Mouse (Mus musculus) adrenal gland, postnatal 36 days (tissue): ENCODE data around the gene Atp1a1. TPM values are rescaled to one million over a fixed set of nuclear protein-coding genes. Genes with fewer than 3 reads are reported as not detected.

Experiments
- DNase-seq, 2 experiments: peaks; one replicate each; pipeline ENCODE4 v3.0.0; 2021; ENCODE audit warnings: mixed read lengths in 1 of 2
- long read RNA-seq, 2 experiments: library from polyadenylated mRNA; stranded (forward); transcript quantifications; one replicate each; pipeline ENCODE4 v2.0.0; 2021; ENCODE audit warnings: borderline sequencing depth in 2 of 2
- total RNA-seq, 2 experiments: library from RNA; stranded (reverse); gene quantifications; 2 replicates each; pipeline ENCODE4 v1.2.3; 2021

Gene Atp1a1
- 100 to 1,000 TPM; 823 to 834 TPM for total RNA-seq
- long read RNA-seq, experiment 1, transcript Atp1a1-201 (23 exons, 3,679 nt) = major isoform, 44 of 189 reads
- long read RNA-seq, experiment 1, partial matches to known transcripts = 57 of 189 reads
- long read RNA-seq, experiment 1, other reads (novel, unspliced or antisense) = 87 of 189 reads
- long read RNA-seq, experiment 2, transcript Atp1a1-201 (23 exons, 3,679 nt) = major isoform, 41 of 80 reads
- long read RNA-seq, experiment 2, partial matches to known transcripts = 7 of 80 reads
- long read RNA-seq, experiment 2, other reads (novel, unspliced or antisense) = 32 of 80 reads

DNA sequence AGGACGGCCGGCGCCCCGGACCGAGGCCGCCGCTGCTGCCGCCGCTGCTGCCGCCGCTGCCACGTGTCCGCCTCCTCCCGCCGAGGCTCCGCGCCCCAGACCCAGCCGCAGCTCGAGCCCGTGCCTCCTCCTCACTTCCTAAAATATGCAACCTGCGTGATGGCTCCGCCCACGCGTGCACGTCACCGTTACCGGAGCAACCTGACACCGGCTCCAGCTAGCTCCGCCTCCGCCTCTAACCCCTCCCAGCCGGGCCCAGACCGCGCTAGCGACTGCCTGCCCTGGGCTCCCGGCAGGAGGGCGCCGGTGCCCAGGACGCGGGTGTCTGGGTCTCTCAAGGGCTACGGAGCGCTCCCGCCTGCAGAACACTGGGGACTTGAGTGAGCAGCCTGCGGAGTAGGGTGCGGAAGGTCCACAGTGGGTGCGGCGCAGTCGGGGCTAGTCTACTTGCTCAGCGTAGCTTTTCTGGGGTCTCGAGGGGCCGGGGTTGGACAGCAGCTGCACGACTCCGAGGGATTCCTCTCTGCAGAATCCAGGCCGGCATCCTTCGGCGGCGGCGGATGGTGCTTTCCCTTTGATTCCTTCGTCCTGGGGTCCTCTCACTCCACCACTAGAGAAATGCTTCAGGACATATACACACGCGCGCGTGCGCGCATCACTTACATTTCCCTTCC is at the start of gene Atp1a1:
Gene Atp1a1, minus strand, starts transcription at position 135 of the 674 bp plus-strand sequence.
- peak; percentile 99 for DNase-seq

- DNase-seq = no peak
Observed at GRCm38 (mm10) chr3:101653446-101653845, 49.0 kb upstream of the Atp1a1 start.

DNA sequence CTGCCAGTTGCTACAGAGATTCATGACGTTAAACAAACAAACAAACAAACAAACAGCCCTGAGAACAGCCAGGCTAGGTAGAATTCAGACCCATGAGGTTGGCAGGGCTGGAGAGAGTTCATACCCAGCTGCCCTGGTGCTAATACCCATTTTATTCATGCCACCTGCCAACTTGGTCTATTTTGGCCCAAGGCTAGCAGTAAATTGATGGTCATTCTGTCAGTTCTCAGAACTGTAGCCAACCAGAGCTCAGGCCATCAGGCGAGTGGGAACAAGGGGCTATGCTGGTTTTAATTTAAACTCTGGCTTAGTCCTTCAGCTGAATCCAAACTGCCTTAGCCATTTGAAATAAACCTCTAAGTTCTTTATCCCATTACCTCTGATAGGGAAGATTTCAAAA is 48.5 kb upstream of the Atp1a1 start:
- DNase-seq = peak; percentile 8 to 23

- no peak for DNase-seq
Observed at GRCm38 (mm10) chr3:101650328-101650727, 45.8 kb upstream of the Atp1a1 start.

DNA sequence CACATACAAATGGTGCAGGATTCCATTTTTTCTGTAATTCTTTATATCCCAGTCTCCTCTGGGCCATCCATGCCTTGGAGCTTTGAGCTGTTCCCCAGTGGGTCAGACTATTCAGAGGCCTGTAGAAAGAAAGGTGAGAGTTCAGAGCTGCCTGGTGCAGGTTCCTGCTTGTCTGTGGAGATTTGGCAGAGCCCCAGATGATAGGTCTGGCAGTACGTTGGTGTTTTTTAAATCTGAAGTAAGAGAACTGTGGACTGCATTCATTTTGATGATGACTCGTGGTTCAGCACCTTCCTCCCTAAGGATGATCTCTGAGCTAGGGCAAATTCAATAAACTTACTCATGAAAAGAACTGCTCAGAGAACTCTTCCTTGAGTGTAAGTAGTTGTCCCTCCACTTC is 44.8 kb upstream of the Atp1a1 start:
- no peak for DNase-seq

DNA sequence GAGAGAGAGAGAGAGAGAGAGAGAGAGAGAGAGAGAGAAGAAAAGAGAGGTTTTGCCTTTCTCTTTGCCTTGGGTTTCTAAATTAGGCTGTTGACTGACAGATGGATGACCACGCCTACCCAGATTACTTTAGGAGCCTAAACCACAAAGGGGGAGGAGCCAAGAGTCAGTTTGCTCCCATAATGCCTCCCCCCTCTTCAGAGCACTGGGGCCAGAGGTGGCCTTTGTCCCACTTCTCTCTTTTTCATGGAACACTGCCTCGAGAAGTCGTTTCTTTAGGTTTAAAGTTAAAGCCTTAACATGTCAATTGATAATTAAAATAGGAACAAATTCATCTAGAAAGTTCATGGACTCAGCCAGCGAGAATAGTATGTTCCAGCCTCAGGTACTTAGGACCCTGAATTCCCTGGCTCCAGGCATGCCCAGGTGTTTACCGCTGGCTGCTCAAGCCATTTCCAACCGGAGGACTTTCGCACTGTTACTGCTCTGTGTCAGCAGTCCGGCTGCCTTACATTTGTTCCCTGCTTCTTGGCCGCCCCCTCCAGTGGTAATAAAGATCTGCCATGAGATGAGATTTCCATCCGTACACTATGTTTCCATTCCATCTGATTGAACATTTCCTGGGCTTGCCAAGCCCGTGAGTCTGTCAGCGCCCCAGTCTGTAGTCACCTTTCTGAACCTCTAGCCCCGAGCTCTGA is 43.8 kb upstream of the Atp1a1 start:
- no peak for DNase-seq

- DNase-seq = no peak
Observed at GRCm38 (mm10) chr3:101646806-101647205, 42.3 kb upstream of the Atp1a1 start.

DNA sequence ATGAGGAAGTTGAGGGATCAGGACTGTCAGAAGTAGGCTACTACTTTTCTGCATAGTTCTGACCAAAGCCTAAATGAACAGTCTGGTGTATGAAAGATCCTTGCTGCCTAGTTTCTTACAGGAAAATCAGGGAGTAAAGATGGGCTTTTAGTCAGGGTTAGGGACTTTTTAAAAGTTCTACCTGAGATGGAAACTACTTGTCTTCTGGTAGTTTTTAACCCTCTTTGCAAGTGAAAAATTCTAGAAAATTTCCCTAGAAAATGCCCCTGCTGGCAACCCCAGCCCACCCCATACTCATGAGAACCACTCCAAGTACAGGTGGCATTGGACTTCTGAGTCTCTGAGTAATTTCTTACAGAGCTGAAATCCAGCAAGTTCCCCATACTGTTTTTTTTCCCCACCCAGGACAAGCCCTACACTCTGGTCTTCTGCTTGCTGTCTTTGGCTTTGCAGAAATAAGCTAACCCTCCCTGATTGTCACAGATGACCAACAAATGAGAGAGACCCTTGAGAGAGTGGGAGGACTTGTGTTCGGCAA is 41.2 kb upstream of the Atp1a1 start:
- DNase-seq = no peak

DNA sequence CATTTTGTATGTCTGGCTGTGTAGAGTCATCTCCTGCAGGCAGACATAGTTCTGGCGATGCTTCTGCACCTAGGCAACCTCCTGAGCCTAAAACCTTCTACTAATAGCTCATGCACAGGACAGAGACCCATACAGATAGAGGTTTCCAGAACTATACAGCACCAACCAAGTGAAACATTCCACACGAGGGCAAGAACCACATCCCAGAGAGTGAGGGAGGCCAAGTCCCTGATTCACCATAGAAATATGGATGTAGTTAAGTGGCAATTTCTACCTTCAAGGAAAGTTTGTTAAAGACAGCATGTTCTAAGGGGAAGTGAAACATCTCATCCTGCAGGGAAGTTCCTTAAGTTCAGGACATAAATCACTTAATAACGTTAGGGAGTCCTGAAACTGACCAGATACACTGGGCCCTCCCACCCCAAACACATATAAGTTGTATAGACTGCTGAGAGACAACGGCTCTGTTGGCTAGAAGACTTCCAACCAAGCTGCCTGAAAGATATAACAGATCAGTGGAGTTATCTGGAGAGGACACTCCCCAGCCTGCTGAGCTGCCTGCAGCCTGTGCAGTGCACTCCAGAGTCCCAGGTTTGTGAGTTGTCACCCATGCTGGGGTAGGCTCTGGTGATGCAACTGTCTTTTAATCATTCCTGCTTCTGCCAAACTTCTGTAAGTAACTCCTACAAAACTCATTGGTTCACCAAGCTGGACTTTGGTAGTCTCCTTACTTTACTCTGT is 39.7 kb upstream of the Atp1a1 start:
- DNase-seq = no peak

DNA sequence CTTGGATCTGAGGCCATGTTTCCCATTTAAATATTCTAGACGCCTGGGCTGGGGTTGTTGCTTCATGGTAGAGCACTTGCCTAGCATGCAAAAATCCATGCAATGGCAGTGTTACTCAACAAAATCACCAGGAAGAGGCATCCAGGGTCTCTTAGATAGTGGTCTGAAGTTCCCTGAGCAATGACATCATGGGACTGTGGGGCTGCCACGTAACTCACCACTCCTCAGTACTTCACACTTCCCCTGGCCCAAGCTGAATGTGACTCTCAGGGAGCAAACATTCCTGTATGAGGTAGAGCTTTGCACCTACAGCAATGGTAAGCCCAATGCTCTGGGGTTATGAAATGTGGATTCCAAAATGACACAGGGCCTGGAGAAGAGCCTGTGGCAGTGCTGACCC is 38.8 kb upstream of the Atp1a1 start:
- DNase-seq = no peak

DNA sequence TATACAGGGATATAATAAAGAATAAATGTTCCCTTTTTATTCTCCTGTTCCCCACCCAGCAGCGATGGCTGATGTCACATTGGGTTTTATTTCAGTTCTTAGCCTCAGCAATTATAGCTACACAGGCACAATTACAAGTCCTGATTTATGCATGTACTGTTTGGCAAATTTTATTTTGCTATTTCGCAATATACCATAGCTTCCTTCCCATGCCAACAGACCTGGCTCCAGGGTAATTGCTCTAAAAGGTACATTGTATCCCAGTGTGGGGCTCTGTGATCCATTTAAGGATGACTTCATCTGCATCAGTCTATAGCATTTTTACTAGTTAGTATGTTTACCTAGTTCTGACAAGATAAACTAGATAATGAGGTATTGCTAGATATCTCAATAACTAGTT is 33.7 kb upstream of the Atp1a1 start:
- DNase-seq = no peak

GRCm38 (mm10) chr3:101636510-101636909 is 32.0 kb upstream of the Atp1a1 start:
- DNase-seq = no peak

DNA sequence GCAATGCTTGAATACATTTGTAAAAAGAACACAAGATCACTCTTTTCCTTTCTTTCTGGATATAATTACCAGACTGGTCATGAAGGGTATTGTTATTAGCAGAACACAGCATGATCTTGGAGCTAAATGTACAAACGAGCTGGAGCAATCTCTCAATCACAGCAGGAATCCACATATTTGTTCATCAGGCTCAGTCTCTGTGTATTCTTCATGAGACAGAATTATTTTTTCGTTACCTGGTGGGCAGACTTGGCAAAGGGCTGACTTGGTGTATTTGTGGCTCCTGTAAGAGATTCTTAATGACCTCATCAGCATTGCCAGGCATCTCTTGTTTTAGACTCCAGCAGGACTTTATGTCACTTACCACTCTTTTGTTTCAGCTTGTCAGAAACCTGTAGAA is 31.6 kb upstream of the Atp1a1 start:
- DNase-seq = no peak

- no peak for DNase-seq
Observed at GRCm38 (mm10) chr3:101634141-101634900, 29.8 kb upstream of the Atp1a1 start.

DNA sequence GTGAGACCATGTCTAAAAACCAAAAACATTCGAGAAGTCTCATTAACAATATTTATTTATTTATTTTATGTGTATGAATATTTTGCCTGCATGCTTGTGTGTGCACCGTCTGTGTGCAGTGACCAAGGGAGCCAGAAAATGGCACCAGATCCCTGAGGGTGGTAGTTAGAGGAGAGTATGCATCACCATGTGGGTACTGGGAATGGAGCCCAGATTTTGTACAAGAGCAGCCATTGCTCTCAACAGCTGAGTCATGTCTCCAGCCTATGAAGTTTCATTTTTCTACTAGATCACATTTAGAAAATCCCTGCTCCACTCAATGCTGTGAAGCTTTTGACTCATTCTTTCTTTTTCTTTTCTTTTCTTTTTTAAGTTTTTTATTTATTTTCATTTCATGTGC is 23.8 kb upstream of the Atp1a1 start:
- no peak for DNase-seq

DNA sequence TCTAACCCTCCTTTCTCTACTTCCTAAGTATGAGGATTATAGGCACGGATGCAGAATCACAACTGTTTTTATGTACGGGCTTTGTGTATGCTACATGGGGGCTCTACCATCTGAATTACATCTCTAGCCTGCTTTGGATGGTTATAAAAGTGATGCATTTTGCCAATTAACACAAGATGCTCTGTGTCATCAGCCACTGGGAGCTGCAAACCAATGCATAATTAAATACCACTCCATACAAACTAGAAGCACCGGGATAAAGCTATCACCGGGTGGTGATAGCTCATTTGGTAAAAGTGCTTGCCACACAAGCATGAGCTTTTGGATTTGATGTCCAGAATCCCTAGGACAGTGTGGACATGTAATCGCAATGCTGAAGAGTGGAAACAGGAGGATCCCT is 19.8 kb upstream of the Atp1a1 start:
- DNase-seq = no peak

- no peak for DNase-seq
Observed at GRCm38 (mm10) chr3:101619017-101619416, 14.5 kb upstream of the Atp1a1 start.

DNA sequence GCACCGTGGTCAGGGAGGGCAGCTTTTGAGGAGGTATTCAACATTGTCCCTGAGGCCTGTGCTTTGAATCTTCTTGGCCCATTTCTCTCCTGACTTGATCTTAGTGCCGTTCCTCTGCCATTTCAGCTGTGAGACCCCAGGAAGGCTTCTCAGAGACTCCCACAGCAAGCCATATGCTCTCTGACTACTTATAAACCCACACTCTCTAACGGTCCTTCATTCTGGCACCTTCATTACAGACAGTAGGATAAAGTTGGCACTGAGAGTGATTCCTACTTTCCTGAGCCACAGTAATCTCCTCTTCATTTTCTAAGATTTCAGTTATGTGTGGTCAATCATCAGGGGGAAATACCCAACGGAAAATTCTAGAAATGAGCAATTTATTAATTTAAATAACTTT is 14.0 kb upstream of the Atp1a1 start:
- no peak for DNase-seq

- DNase-seq = peak in 1 of 2 experiments; percentile 60
Observed at GRCm38 (mm10) chr3:101617451-101617850, 13.0 kb upstream of the Atp1a1 start.

GRCm38 (mm10) chr3:101617007-101617406 is 12.5 kb upstream of the Atp1a1 start:
- no peak for DNase-seq

DNA sequence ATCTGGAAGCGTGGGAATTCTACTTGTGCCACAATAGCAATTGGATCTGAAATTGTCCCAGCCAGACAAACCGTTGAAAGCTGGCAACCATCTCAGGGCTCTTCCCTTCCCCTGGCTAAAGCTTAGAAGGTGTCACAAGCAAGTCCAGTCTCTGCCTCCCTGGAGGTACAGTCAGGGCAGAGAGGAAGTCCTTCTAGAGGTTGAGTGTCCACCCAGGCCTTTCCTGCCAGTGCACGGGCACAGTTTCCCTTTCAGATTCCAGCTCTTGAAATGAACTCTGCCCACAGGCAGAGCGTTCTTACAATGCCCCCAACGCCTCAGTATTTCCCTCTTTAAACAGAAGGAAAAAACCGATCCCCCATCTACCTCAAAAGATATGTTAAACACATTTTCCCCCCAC is 11.4 kb upstream of the Atp1a1 start:
- DNase-seq = no peak
